Mouse (Mus musculus) spleen, postnatal 4 days (tissue): ENCODE data around the gene Atg10.

ENCODE experiments used
- DNase-seq, 2 experiments: peaks; one replicate each; pipeline ENCODE4 v3.0.0; 2022; ENCODE audit warnings: low spot score in 2 of 2

Gene Atg10

GRCm38 (mm10) chr13:90885856-90886532, 337.8 kb downstream of the Atg10 start:
- no peak for DNase-seq
